Mouse (Mus musculus) CH12.LX (cell line): ENCODE measurements around the gene Btbd10. TPM values are rescaled to one million over a fixed set of nuclear protein-coding genes. Genes with fewer than 3 reads are reported as not detected.

Experiments
- DNase-seq: peaks from one replicate; pipeline ENCODE4 v3.0.0-alpha.2; 2013; ENCODE audit errors: extremely low read depth
- H3K27ac ChIP-seq: 2 replicates; pipeline ENCODE4 v1.5.1; 2012; ENCODE audit warnings: low read depth, mild to moderate bottlenecking, control low read depth, moderate library complexity; ENCODE audit not compliant: insufficient read depth
- H3K27me3 ChIP-seq: replicated peaks from 2 replicates; pipeline ENCODE3; 2012; ENCODE audit warnings: inconsistent platforms
- H3K36me3 ChIP-seq, 2 experiments: replicated peaks in 1 of 2; 2 replicates each; pipeline versions ENCODE3 to v1.6.1; 2012; ENCODE audit warnings: inconsistent platforms in 1 of 2, low read length in 1 of 2, mild to moderate bottlenecking in 1 of 2, mixed read lengths in 1 of 2, moderate library complexity in 1 of 2; ENCODE audit not compliant: control insufficient read depth in 1 of 2, insufficient read depth in 1 of 2
- H3K4me1 ChIP-seq, 2 experiments: 2 replicates each; pipeline ENCODE4 v1.6.1; 2012; ENCODE audit warnings: inconsistent platforms in 1 of 2, moderate library complexity in 1 of 2; ENCODE audit not compliant: insufficient read depth in 2 of 2, control insufficient read depth in 1 of 2
- H3K4me2 ChIP-seq: 2 replicates; pipeline ENCODE4 v1.6.1; 2012; ENCODE audit warnings: low read depth, mild to moderate bottlenecking, control low read depth; ENCODE audit not compliant: poor library complexity, insufficient read depth, severe bottlenecking
- H3K4me3 ChIP-seq, 3 experiments: fragments of 150-350 bp in 1 of 3; sonication (generic) in 1 of 3; replicated peaks in 1 of 3; 2 replicates each; pipeline versions ENCODE3 to v1.5.1; 2011 to 2012; ENCODE audit warnings: low read depth in 2 of 3, low read length in 2 of 3, mild to moderate bottlenecking in 2 of 3, moderate library complexity in 2 of 3, control low read depth in 1 of 3, improper control_type of control experiment in 1 of 3, inconsistent platforms in 1 of 3, mixed read lengths in 1 of 3; ENCODE audit not compliant: poor library complexity in 1 of 3
- H3K79me2 ChIP-seq: replicated peaks from 2 replicates; pipeline ENCODE4 v1.6.1; 2012; ENCODE audit warnings: mild to moderate bottlenecking, moderate library complexity; ENCODE audit not compliant: control insufficient read depth, poor library complexity, insufficient read depth, severe bottlenecking; ENCODE audit errors: extremely low read depth
- H3K9ac ChIP-seq: 2 replicates; pipeline ENCODE4 v1.6.1; 2012; ENCODE audit warnings: low read depth, mild to moderate bottlenecking, control low read depth, moderate library complexity; ENCODE audit not compliant: insufficient read depth
- H3K9me3 ChIP-seq: replicated peaks from 2 replicates; pipeline ENCODE3; 2012; ENCODE audit warnings: low read length, inconsistent platforms, mixed read lengths
- BHLHE40 ChIP-seq: IDR thresholded peaks from 2 replicates; pipeline ENCODE4 v1.6.1; 2011; ENCODE audit warnings: mild to moderate bottlenecking, low read depth, low read length, improper control_type of control experiment
- GABPA ChIP-seq: IDR thresholded peaks from 2 replicates; pipeline ENCODE4 v1.6.1; 2012; ENCODE audit warnings: low read depth, low read length, improper control_type of control experiment, inconsistent platforms; ENCODE audit not compliant: insufficient replicate concordance
- HCFC1 ChIP-seq: IDR thresholded peaks from 2 replicates; pipeline ENCODE4 v1.6.1; 2012; ENCODE audit warnings: low read depth, mild to moderate bottlenecking, inconsistent platforms, low read length, improper control_type of control experiment
- KAT2A ChIP-seq: IDR thresholded peaks from 2 replicates; pipeline ENCODE4 v1.6.1; 2012; ENCODE audit warnings: low read length, improper control_type of control experiment, inconsistent platforms; ENCODE audit not compliant: insufficient replicate concordance
- MAX ChIP-seq: IDR thresholded peaks from 2 replicates; pipeline ENCODE4 v1.6.1; 2011; ENCODE audit warnings: low read length, improper control_type of control experiment
- MXI1 ChIP-seq: IDR thresholded peaks from 2 replicates; pipeline ENCODE4 v1.6.1; 2011; ENCODE audit warnings: mild to moderate bottlenecking, low read depth, low read length, improper control_type of control experiment
- MYC ChIP-seq: IDR thresholded peaks from 2 replicates; pipeline ENCODE4 v1.6.1; 2011; ENCODE audit warnings: low read depth, mild to moderate bottlenecking, improper control_type of control experiment, low read length
- PAX5 ChIP-seq: IDR thresholded peaks from 2 replicates; pipeline ENCODE4 v1.6.1; 2012; ENCODE audit warnings: low read length, inconsistent platforms, mixed read lengths
- POLR2AphosphoS2 ChIP-seq: IDR thresholded peaks from 2 replicates; pipeline ENCODE4 v1.6.1; 2011; ENCODE audit warnings: low read depth, low read length, improper control_type of control experiment
- RCOR1 ChIP-seq: conservative IDR thresholded peaks from 2 replicates; pipeline ENCODE4 v1.6.1; 2012; ENCODE audit warnings: low read depth, mild to moderate bottlenecking, inconsistent platforms, low read length, improper control_type of control experiment
- SIN3A ChIP-seq: IDR thresholded peaks from 2 replicates; pipeline ENCODE4 v1.6.1; 2012; ENCODE audit warnings: low read length, improper control_type of control experiment, inconsistent platforms
- TCF12 ChIP-seq: IDR thresholded peaks from 2 replicates; pipeline ENCODE4 v1.6.1; 2014; ENCODE audit warnings: low read depth, mild to moderate bottlenecking, inconsistent platforms, low read length, improper control_type of control experiment
- UBTF ChIP-seq: IDR thresholded peaks from 2 replicates; pipeline ENCODE4 v1.6.1; 2012; ENCODE audit warnings: low read depth, mild to moderate bottlenecking, inconsistent platforms, low read length, improper control_type of control experiment, moderate library complexity
- USF1 ChIP-seq: IDR thresholded peaks from 2 replicates; pipeline ENCODE4 v1.6.1; 2014; ENCODE audit warnings: low read depth, mild to moderate bottlenecking, inconsistent platforms, low read length, improper control_type of control experiment
- USF2 ChIP-seq: conservative IDR thresholded peaks from 2 replicates; pipeline ENCODE4 v1.6.1; 2011; ENCODE audit warnings: low read depth, low read length, improper control_type of control experiment
- ZC3H11A ChIP-seq: IDR thresholded peaks from 2 replicates; pipeline ENCODE4 v1.6.1; 2012; ENCODE audit warnings: low read depth, mild to moderate bottlenecking, inconsistent platforms, low read length, improper control_type of control experiment
- ZKSCAN1 ChIP-seq: IDR thresholded peaks from 2 replicates; pipeline ENCODE4 v1.6.1; 2012; ENCODE audit warnings: low read depth, inconsistent platforms, low read length, improper control_type of control experiment, borderline replicate concordance
- dilution Hi-C: fragments of 300-500 bp; cut with MboI; formaldehyde crosslinking; loops from 2 replicates; pipeline ENCODE4 v1.14.3; 2020; ENCODE audit warnings: low sequenced_read_pairs; ENCODE audit not compliant: extremely low pct_unique_long_range_greater_than_20kb, extremely low pct_ligation_motif_present
- in situ Hi-C: fragments of 300-500 bp; cut with MboI; formaldehyde crosslinking; loops from 3 replicates; pipeline ENCODE4 v1.14.3; 2019; ENCODE audit warnings: low sequenced_read_pairs, low pct_ligation_motif_present, low pct_unique_long_range_greater_than_20kb, mixed read lengths
- polyA plus RNA-seq: library from polyadenylated mRNA; unstranded; fragments of >175 nt; gene quantifications from 2 replicates; pipeline ENCODE4 v1.2.1, GENCODE M21; 2012; ENCODE audit warnings: low read depth; ENCODE audit not compliant: insufficient read length
- total RNA-seq, 2 experiments: library from RNA; depleted of rRNA; stranded (reverse); fragments of 300-350 nt in 1 of 2; fragments of >200 nt in 1 of 2; gene quantifications; 2 replicates each; pipeline ENCODE4 v1.2.3; 2012 to 2014

Btbd10 gene
- total and polyA plus RNA-seq, 3 experiments, result 13.6 to 23.9 (median 17.0) TPM

GRCm38 (mm10) chr7:113279246-113279645 is 89.9 kb downstream of the Btbd10 start:
- dilution Hi-C loops, result no loop called here
- no peak for DNase-seq
- H3K27ac ChIP-seq, result no peak overlapping the region
- H3K4me3 ChIP-seq, result no peak overlapping the region
- in situ Hi-C loops, result no loop called here
- no peak overlapping the region for H3K4me2 ChIP-seq
- TF ChIP-seq GABPA (no peak), SIN3A (no peak), ZKSCAN1 (no peak), PAX5 (no peak), TCF12 (no peak), KAT2A (no peak)
- TF ChIP-seq, all 38 proteins: peak for 0
- Histone ChIP-seq H3K27me3 (no peaks in the 10 kb centered on the region), H3K4me1 (peaks cover 0 to 6% of the 10 kb centered on the region in 2 experiments; a peak in 2 of 4 replicates), H3K36me3 (peaks cover 0 to 13% of the 10 kb centered on the region in 2 experiments), H3K79me2 (no peaks in the 10 kb centered on the region), H3K9ac (no peak overlapping the region), H3K9me3 (no peaks in the 10 kb centered on the region)

GRCm38 (mm10) chr7:113278493-113278892 is 90.7 kb downstream of the Btbd10 start:
- in situ Hi-C loops (no loop called here), dilution Hi-C loops (no loop called here)
- Histone ChIP-seq H3K4me1 (peaks cover 0 to 6% of the 10 kb centered on the region in 2 experiments; a peak in 2 of 4 replicates), H3K4me2 (no peak overlapping the region), H3K4me3 (no peak overlapping the region), H3K27ac (no peak overlapping the region), H3K36me3 (peaks cover 0 to 7% of the 10 kb centered on the region in 2 experiments), H3K9ac (no peak overlapping the region), H3K27me3 (no peaks in the 10 kb centered on the region), H3K9me3 (no peaks in the 10 kb centered on the region), H3K79me2 (no peaks in the 10 kb centered on the region)
- TF ChIP-seq BHLHE40, result no peak
- no peak for TF ChIP-seq POLR2AphosphoS2
- TF ChIP-seq ZC3H11A, result no peak
- no peak for TF ChIP-seq RCOR1
- TF ChIP-seq USF1, result no peak
- TF ChIP-seq MXI1, result no peak
- no peak for TF ChIP-seq UBTF
- no peak for TF ChIP-seq HCFC1
- TF ChIP-seq USF2, result no peak
- TF ChIP-seq MAX, result no peak
- TF ChIP-seq MYC, result no peak
- DNase-seq, result no peak
